Mouse (Mus musculus) spleen, adult 2 months (tissue): Measurements from ENCODE around the gene Aco2. TPM values are rescaled to one million over a fixed set of nuclear protein-coding genes. Genes with fewer than 3 reads are reported as not detected.

Source experiments
- DNase-seq, 2 experiments: peaks; one replicate each; pipeline versions ENCODE4 v3.0.0 to v3.0.0-alpha.2; 2012 to 2021; ENCODE audit warnings: low spot score in 2 of 2, low read depth in 1 of 2
- H3K27ac ChIP-seq: fragments of 200-500 bp; 2 replicates; pipeline ENCODE4 v1.5.1; 2012; ENCODE audit warnings: low read length, inconsistent platforms; ENCODE audit not compliant: insufficient read depth
- H3K27me3 ChIP-seq: fragments of 200-500 bp; 2 replicates; pipeline ENCODE4 v1.6.1; 2012; ENCODE audit warnings: mild to moderate bottlenecking, moderate library complexity, low read length, inconsistent platforms; ENCODE audit not compliant: control insufficient read depth, insufficient read depth
- H3K36me3 ChIP-seq: fragments of 200-500 bp; 2 replicates; pipeline ENCODE4 v1.6.1; 2012; ENCODE audit warnings: mild to moderate bottlenecking, low read length, inconsistent platforms; ENCODE audit not compliant: control insufficient read depth, insufficient read depth
- H3K4me1 ChIP-seq: fragments of 200-500 bp; 2 replicates; pipeline ENCODE4 v1.6.1; 2011; ENCODE audit warnings: inconsistent platforms; ENCODE audit not compliant: control insufficient read depth, insufficient read depth, insufficient read length
- H3K4me3 ChIP-seq: fragments of 200-500 bp; 2 replicates; pipeline ENCODE4 v1.5.1; 2011; ENCODE audit warnings: mild to moderate bottlenecking, inconsistent platforms; ENCODE audit not compliant: insufficient read depth, insufficient read length; ENCODE audit errors: extremely low read depth
- CTCF ChIP-seq: fragments of 200-500 bp; IDR thresholded peaks from 2 replicates; pipeline ENCODE4 v1.5.1; 2011; ENCODE audit warnings: mild to moderate bottlenecking, inconsistent platforms; ENCODE audit not compliant: insufficient read depth, insufficient read length, insufficient replicate concordance; ENCODE audit errors: extremely low read depth
- POLR2A ChIP-seq: fragments of 200-500 bp; IDR thresholded peaks from 2 replicates; pipeline ENCODE4 v1.6.1; 2011; ENCODE audit warnings: low read depth, low read length, inconsistent platforms
- WGBS: fragments of 180-500 bp; shearing (Covaris S2); methylation state at CpG from one replicate; pipeline ENCODE4 v1.1.7; 2018; 5-methylcytosine and 5-hydroxymethylcytosine counted together
- polyA plus RNA-seq: library from polyadenylated mRNA; depleted of rRNA; stranded (reverse); fragments of >200 nt; gene quantifications from 2 replicates; pipeline ENCODE4 v1.2.3, GENCODE M21; 2012

The Aco2 gene
- polyA plus RNA-seq, 1 experiment, result 68.7 TPM

GRCm38 (mm10) chr15:81858138-81858516 lies 14.0 kb upstream of the Aco2 start:
- Histone ChIP-seq H3K27me3 (no peaks in the 10 kb centered on the region), H3K36me3 (no peaks in the 10 kb centered on the region; the same call in 1 of the 2 replicates), H3K4me3 (peak overlapping the region; percentile 76), H3K27ac (peak overlapping the region; percentile 100), H3K4me1 (peaks cover 2% of the 10 kb centered on the region; the same call in 1 of the 2 replicates)
- WGBS, result 1% methylated on average over 23 of the region's 23 CpGs
- TF ChIP-seq CTCF, result no peak; the same call in 1 of the 2 replicates
- peak; percentile 100 for TF ChIP-seq POLR2A
- peak; percentile 79 to 86 for DNase-seq

GRCm38 (mm10) chr15:81858517-81859329 lies 13.4 kb upstream of the Aco2 start, which contains the start of gene Tob2:
Gene Tob2, minus strand, starts transcription at chr15:81858796.
- no peak for TF ChIP-seq POLR2A
- TF ChIP-seq CTCF, result no peak
- Histone ChIP-seq H3K27ac (peak within 1 kb of the TSS; percentile 100), H3K36me3 (no peaks in the 10 kb centered on the region), H3K4me3 (peak within 1 kb of the TSS; percentile 76), H3K27me3 (no peaks in the 10 kb centered on the region), H3K4me1 (peaks cover 2% of the 10 kb centered on the region; the same call in 1 of the 2 replicates)
- WGBS, result under 1% methylated on average over 44 of the region's 44 CpGs
- peak; percentile 50 to 56 for DNase-seq

GRCm38 (mm10) chr15:81859330-81860255 lies 12.5 kb upstream of the Aco2 start:
- no peaks in the 10 kb centered on the region for H3K27me3 ChIP-seq
- H3K4me3 ChIP-seq, result peak overlapping the region; percentile 76
- H3K36me3 ChIP-seq, result peaks cover 1% of the 10 kb centered on the region; the same call in 1 of the 2 replicates
- no peak for TF ChIP-seq CTCF
- TF ChIP-seq POLR2A, result no peak; the same call in 1 of the 2 replicates
- H3K4me1 ChIP-seq, result peaks cover 2% of the 10 kb centered on the region; the same call in 1 of the 2 replicates
- under 1% methylated on average over 39 of the region's 39 CpGs for WGBS
- H3K27ac ChIP-seq, result peak overlapping the region; percentile 100
- peak; percentile 79 to 94 for DNase-seq

DNA sequence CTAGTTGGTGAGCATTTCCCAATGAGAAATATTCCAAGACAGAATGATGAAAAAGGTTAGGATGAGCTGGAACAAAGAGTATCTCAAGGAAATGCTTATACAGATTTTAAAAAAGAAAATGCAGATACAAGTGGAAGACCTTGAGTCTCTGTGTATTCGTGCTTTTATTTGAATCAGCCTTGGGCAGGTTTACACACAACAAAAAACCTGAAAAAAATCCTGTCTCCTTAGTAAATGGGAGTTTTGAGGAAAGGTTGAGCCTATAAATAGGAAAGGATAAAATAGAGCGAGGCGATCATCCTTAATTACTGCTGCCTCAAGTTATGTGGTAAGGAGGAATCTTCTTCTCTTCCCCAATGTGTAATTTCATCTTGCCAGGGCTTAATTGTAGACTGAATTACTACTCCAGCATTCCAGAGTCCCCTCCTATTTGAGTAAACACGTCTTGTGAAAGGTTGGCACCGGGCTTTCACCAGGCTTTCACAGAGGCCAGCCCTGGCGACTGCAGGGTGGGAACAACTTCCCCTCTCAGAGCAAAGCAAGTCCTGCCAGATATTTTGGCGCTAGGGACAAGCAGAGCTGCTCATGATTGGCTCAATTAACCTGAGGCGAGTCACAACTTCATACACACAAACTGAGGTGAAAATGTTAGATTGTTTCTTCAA lies 11.5 kb upstream of the Aco2 start:
- peak overlapping the region; percentile 22; the same call in 1 of the 2 replicates for H3K27ac ChIP-seq
- TF ChIP-seq CTCF, result no peak
- no peak for TF ChIP-seq POLR2A
- WGBS, result 41% methylated on average over 8 of the region's 8 CpGs
- H3K27me3 ChIP-seq, result no peaks in the 10 kb centered on the region
- peaks cover 2% of the 10 kb centered on the region; the same call in 1 of the 2 replicates for H3K4me1 ChIP-seq
- peaks cover 8% of the 10 kb centered on the region for H3K36me3 ChIP-seq
- no peak for DNase-seq
- no peak overlapping the region for H3K4me3 ChIP-seq

DNA sequence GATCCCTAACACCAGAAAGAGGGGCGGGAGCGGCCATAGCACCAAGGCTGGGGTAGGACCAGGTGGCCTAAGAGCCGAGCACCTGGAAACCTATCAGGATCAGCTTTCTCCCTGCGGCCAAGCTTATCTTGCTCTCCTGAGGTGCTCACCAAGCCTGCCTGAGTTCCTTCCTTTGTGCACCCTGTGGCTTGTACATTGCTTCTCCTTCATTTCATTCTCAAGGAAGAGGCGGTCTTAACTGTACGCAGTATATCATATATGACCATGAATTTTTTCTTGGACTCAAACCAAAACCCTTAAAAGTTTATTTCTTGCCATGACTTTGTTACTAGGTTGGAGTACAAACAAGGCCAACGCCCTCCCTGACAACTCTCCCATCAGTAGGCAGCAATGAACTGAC lies 7.9 kb upstream of the Aco2 start:
- WGBS, result 90% methylated on average over 7 of the region's 7 CpGs
- H3K36me3 ChIP-seq, result peaks cover 24% of the 10 kb centered on the region
- H3K27me3 ChIP-seq, result no peaks in the 10 kb centered on the region

GRCm38 (mm10) chr15:81869985-81870384 lies 2.1 kb upstream of the Aco2 start:
- no peak for TF ChIP-seq POLR2A
- no peak overlapping the region for H3K4me3 ChIP-seq
- WGBS, result 91% methylated on average over 5 of the region's 5 CpGs
- H3K4me1 ChIP-seq, result peaks cover 4% of the 10 kb centered on the region
- peaks cover 28% of the 10 kb centered on the region for H3K36me3 ChIP-seq
- H3K27ac ChIP-seq, result no peak overlapping the region
- H3K27me3 ChIP-seq, result no peaks in the 10 kb centered on the region
- DNase-seq, result no peak

More for the DNA sequence above, 7.9 kb upstream of the Aco2 start:
- H3K27ac ChIP-seq, result no peak overlapping the region
- H3K4me3 ChIP-seq, result no peak overlapping the region
- no peaks in the 10 kb centered on the region for H3K4me1 ChIP-seq
- TF ChIP-seq CTCF, result no peak
- no peak for TF ChIP-seq POLR2A
- no peak for DNase-seq
